Mouse (Mus musculus): ENCODE measurements around the gene Vav1.

DNA sequence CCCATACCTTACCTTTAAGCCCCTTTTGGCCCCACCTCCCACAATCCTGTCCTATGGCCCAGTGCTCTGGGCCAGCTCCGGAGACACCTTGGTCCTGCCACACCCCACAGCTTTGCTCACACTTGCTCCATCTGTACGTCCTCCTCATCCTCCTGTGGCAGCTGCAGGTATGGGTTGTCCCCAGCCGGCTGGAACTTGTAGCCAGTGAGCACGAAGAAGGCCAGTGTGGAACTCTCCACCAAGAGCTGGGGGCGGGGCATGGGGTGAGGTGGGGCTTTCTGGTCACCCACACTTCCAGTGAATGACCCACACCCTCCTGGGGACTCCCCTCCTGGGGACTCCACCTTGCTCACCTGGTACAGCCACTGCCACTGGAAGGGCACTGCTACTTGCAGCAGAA is 43.1 kb upstream of the Vav1 start:
- TF ChIP-seq POLR2A (IDR thresholded peaks at IDR 0.05; ENCODE audit: low read depth, low read length) (no peak), CTCF (IDR thresholded peaks at IDR 0.05; ENCODE audit: borderline replicate concordance, insufficient read depth, low read length) (no peak)

All from embryonic fibroblast, embryonic 13.5 days (primary cell).